Mouse (Mus musculus) heart, postnatal 36 days (tissue): ENCODE measurements at regions not wholly inside any gene's neighbourhood (a gene's known extent, or its start where the extent isn't known, plus 50 kb on each side); places are given as distances from the start of the nearest gene placed in this dataset.

Source experiments
- DNase-seq, 2 experiments: peaks; one replicate each; pipeline ENCODE4 v3.0.0; 2021 to 2022
- intact Hi-C: fragments of 180-260 bp; cut with DNase I; formaldehyde crosslinking; loops from one replicate; pipeline ENCODE4 v1.15.1; 2025

GRCm38 (mm10) chr3:66592259-66592658 is 295.6 kb upstream of the Veph1 start:
- DNase-seq: no peak

GRCm38 (mm10) chr3:66590775-66591174 is 294.1 kb upstream of the Veph1 start:
- intact Hi-C loops: no loop called here
- no peak for DNase-seq

More at GRCm38 (mm10) chr3:66592259-66592658, 295.6 kb upstream of the Veph1 start:
- intact Hi-C loops: no loop called here

GRCm38 (mm10) chr3:66589483-66589882 is 292.8 kb upstream of the Veph1 start:
- intact Hi-C loops: no loop called here
- DNase-seq: no peak

- intact Hi-C loops: no loop called here
- no peak for DNase-seq
Observed at GRCm38 (mm10) chr3:66584831-66585230, 288.2 kb upstream of the Veph1 start.

- intact Hi-C loops: no loop called here
- no peak for DNase-seq
Observed at GRCm38 (mm10) chr3:66584101-66584500, 287.5 kb upstream of the Veph1 start.

- DNase-seq: no peak
- intact Hi-C loops: no loop called here
Observed at GRCm38 (mm10) chr3:66576659-66577058, 280.0 kb upstream of the Veph1 start.

- intact Hi-C loops: no loop called here
- no peak for DNase-seq
Observed at GRCm38 (mm10) chr3:66574321-66574720, 277.7 kb upstream of the Veph1 start.

GRCm38 (mm10) chr3:66572887-66573519 is 276.4 kb upstream of the Veph1 start:
- intact Hi-C loops: no loop called here
- DNase-seq: no peak

GRCm38 (mm10) chr3:66570342-66570741 is 273.7 kb upstream of the Veph1 start:
- intact Hi-C loops: no loop called here
- no peak for DNase-seq

- intact Hi-C loops: no loop called here
- no peak for DNase-seq
Observed at GRCm38 (mm10) chr3:66564268-66565245, 267.9 kb upstream of the Veph1 start.

GRCm38 (mm10) chr3:66563329-66563728 is 266.7 kb upstream of the Veph1 start:
- DNase-seq: no peak
- intact Hi-C loops: no loop called here

- DNase-seq: no peak
- intact Hi-C loops: no loop called here
Observed at GRCm38 (mm10) chr3:66555538-66555937, 258.9 kb upstream of the Veph1 start.

GRCm38 (mm10) chr3:66550920-66551319 is 254.3 kb upstream of the Veph1 start:
- intact Hi-C loops: no loop called here
- no peak for DNase-seq

GRCm38 (mm10) chr3:66546576-66546975 is 249.9 kb upstream of the Veph1 start:
- intact Hi-C loops: no loop called here
- DNase-seq: no peak

GRCm38 (mm10) chr3:66544139-66544933 is 247.7 kb upstream of the Veph1 start:
- intact Hi-C loops: no loop called here
- DNase-seq: no peak

- intact Hi-C loops: no loop called here
- no peak for DNase-seq
Observed at GRCm38 (mm10) chr3:66542865-66543264, 246.2 kb upstream of the Veph1 start.

- intact Hi-C loops: no loop called here
- DNase-seq: no peak
Observed at GRCm38 (mm10) chr3:66537913-66538312, 241.3 kb upstream of the Veph1 start.

GRCm38 (mm10) chr3:66537106-66537893 is 240.7 kb upstream of the Veph1 start:
- DNase-seq: no peak
- intact Hi-C loops: no loop called here

- intact Hi-C loops: no loop called here
Observed at GRCm38 (mm10) chr3:66536673-66537072, 240.0 kb upstream of the Veph1 start.

GRCm38 (mm10) chr3:66535786-66536529 is 239.3 kb upstream of the Veph1 start:
- intact Hi-C loops: no loop called here
- no peak for DNase-seq

More at GRCm38 (mm10) chr3:66536673-66537072, 240.0 kb upstream of the Veph1 start:
- no peak for DNase-seq
